Mouse (Mus musculus) adrenal gland, adult (tissue): ENCODE data around the gene Extl2.

Experiments
- DNase-seq, 2 experiments: peaks; one replicate each; pipeline ENCODE4 v3.0.0; 2022 to 2023; ENCODE audit warnings: low spot score in 1 of 2; ENCODE audit not compliant: inconsistent age in 2 of 2

The Extl2 gene

DNA sequence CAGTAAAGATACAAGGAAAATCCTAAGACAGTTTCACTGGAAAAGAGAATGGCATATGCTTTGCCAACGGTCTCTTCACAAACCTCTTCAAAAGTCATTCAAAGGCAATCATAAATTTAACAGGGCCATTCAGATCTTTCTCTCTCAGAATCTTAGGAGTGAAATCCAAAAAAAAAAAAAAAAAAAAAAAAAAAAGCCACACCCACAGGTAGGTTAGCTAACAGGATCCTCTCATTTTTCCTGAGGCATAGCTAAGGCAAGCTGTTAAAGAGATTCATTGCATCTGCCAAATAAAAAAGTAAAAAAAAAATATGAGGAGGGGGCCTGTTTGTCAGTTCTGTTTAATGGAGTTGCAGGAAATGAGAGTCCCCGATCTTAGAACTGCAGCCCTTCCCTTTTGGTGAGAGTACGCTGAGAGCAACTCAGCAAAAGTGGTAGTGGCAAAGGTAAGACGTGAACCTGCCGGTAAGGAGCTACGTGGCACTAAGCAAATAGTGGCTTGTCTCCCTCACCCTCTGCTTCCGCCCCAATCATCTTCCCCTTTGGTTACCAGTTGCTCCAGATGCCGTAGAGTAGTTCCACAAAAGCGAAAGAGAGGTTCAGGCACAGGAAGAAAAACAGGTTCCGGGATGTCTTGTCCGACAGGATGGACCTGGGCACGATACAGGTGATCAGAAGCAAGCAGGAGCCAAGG is 831 bp upstream of the Extl2 start:
- DNase-seq: peak in 1 of 2 experiments; percentile 77

GRCm38 (mm10) chr3:116007941-116008440 is 729 bp downstream of the Extl2 start:
- peak; percentile 86 to 95 for DNase-seq

DNA sequence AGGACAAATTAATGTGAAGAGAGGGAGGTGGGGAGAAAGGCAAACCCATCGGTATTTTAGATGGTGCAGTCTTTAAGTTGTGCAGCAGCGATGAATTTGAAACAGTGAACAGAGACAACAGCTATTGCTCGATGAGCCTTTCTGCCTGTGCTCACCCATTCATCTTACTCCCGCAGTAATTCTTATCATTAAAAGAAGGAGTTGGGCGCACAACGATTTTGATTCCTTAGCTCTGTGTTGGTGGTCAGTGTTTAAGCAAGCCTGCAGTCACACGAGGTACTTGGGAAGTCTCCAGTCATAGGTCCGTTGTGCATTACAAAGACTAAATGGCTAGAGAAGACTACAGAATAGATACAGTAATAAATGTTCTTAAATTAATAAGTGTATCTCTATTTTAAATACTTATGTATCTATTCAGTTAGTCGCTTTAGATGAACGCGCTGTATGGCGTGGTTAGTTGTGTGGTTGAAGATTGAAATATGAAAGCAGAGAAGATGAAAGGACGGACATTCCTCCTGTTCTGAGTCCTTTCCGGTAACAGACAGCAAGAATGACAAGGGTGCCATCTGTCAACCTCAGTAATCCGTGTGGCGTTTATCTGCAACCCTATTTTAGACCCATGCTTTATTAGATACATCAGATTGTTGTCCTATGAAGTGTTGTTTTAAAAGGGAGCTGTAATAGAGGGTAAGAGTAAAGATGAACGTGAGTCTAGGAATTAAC is 2.5 kb downstream of the Extl2 start:
- no peak for DNase-seq

DNA sequence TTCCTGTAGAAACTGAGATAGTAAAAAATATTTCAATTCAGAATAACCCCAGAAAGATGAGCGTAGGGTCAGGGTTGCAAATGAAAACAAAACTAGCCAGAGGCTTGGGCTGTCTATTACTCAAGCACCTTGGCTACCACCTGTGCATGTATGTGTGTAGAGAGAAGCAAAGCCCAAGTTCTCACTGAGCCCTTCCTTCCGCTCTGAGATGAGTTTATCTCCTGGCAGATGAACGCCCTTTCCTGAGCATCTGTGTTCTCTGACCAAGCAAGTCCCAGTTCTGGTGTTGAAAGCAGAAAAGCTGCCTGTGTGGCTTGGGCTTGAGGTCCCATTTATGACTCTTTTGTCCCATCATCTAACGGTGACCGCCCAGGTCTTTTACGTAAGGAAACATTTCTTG is 7.6 kb downstream of the Extl2 start:
- DNase-seq: no peak

GRCm38 (mm10) chr3:116016116-116016515 is 8.9 kb downstream of the Extl2 start:
- no peak for DNase-seq

GRCm38 (mm10) chr3:116018606-116019005 is 11.3 kb downstream of the Extl2 start:
- no peak for DNase-seq

DNA sequence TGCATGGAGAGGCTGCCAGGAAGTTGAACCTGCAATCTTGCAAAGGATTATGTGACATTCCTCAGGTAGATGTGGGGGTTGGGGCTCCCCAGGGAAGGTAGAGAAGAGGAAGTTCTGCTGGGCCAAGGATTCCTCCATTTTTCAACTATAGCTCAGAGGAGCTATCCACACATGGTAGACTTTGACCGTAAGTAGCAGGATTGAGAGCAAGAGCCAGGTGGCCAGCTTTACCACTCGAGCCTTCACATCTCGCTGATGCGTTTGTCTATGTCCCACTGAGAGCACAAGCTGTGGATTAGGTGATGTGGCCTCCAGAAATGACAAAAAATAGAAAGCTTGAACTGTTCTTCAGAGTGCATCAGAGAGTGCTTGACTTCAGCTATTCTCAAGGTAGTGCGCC is 11.9 kb downstream of the Extl2 start:
- no peak for DNase-seq

DNA sequence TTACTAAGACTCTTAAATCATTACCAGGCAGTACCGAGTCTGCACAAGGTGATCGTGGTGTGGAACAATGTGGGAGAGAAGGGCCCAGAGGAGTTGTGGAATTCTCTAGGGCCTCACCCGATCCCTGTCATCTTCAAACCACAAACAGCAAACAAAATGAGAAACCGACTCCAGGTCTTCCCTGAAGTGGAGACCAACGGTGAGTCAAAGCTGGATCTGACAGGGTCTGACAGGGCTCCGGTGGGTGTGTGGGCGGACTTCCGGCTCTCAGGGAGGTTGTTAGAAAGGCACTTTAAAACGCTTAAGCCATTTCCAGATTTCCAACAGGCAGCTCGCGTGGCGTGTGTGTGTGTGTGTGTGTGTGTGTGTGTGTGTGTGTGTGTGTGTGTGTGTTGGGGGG is 17.0 kb downstream of the Extl2 start:
- DNase-seq: no peak

DNA sequence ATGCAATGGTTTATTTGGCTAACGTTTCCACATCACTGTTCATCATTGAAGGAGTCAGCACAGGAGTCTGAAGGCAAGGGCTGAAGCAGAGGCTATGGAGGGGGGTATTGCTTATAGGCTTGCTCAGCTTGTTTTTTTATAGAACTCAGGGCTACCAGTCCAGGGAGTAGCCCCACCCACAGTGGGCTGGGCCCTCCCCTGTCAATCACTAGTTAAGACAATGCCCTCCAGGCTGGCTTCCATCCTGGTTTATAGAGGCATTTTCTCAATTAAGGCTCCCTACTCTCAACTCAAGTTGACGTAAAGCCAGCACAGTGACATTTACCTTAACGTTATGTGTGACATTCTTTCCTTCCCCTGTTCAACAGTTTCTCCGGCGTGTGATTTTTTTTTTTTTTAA is 17.4 kb downstream of the Extl2 start:
- DNase-seq: no peak

DNA sequence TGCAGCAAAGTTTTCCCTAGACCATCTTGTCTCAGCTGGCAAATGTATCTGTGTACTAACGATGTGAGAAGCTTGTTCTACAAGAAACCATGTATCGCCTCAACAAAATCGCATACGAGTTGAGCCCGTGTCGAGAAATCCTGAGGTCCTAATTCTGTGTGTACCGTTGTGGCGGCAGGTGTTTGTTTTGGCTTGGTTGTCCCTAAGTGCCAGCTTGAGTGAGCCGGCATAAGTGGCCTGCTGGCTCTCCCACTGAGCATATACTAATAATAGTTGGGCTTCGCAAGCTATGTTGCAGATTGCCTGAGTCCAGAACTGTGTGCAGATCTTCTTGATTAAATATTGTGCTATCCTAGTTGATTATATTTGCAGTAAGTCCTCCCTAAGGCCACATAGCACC is 18.4 kb downstream of the Extl2 start:
- no peak for DNase-seq

DNA sequence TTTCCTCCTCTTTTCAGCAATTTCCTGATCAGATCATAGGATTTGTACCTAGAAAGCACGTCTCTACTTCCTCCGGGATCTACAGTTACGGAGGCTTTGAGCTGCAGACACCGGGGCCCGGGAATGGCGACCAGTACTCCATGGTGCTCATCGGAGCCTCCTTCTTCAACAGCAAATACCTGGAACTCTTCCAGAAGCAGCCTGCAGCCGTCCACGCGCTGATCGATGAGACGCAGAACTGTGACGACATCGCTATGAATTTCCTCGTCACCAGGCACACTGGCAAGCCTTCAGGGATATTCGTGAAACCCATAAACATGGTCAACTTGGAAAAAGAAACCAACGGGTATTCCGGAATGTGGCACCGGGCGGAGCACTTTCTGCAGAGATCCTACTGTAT is 19.7 kb downstream of the Extl2 start:
- DNase-seq: no peak

DNA sequence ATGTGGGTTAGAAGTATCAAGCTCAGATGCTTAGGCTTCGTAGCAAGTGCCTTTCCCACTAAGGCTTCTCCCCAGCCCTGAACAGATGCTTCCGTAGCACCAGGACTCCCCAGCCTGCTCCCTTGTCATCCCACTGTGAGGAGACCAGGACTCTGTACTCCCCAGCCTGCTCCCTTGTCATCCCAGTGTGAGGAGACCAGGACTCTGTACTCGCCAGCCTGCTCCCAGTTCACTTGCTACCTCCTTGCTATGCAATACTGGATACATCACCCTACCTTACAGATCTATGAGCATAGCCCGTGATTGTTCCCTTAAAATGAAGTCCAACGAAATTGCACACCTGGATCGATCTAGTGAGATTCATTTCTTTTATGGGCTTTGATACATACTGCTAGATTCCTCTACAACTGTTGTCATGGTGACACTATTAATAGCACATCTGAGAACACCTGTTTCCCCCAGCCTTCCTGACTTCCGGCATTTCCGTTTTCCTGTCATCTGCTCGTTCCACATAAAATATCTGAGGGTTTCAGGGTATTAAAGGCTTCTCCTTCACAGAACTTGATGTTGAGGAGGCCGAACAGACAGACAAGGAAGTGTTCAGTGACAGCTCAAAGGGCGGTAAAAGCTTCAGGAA is 23.0 kb downstream of the Extl2 start:
- no peak for DNase-seq

DNA sequence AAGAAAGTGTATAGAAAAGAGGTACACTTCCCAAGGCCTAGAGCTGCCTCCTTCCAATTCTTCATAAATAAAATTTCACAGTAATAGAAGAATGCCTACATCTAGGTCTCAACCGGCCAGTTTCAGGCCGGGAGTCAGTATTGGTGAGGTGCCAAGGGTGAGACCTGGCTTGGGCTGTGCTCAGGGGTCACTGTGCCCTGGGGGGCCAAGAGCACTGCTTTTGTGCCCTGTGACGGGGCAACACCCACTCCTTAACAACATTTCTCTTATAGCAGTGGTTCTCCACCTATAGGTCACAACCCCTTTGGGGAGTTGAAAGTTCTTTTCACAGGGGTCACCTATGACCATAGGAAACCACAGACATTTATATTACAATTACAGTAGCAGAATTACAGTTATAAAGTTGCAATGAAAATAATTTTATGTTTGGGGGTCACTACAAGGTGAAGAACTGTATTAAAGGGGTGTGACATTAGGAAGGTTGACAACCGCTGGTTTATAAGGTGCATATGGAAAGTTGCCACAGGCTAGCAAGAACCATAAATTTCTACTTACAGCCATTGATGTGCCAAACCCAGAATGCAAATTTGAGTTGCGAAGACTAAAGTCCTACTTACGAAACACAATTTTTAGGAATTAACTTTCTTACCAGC is 26.1 kb downstream of the Extl2 start:
- DNase-seq: no peak

DNA sequence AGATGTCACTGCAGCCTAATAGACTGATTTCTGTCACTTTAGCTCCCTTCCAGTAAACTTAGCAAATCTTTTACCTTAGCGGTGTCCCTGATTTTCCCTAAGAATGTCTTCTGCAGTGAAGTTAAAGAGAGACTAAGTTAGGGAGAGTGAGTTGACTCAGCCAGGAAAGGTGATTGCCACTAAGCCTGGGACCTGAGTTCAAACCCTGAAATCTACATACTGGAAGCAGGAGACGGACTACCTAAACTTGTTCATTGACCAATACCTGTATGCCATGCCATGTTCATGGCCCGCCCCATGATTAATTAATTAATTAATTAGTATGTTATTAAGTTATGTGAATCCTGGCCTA is 26.6 kb downstream of the Extl2 start:
- DNase-seq: peak in 1 of 2 experiments; percentile 78

DNA sequence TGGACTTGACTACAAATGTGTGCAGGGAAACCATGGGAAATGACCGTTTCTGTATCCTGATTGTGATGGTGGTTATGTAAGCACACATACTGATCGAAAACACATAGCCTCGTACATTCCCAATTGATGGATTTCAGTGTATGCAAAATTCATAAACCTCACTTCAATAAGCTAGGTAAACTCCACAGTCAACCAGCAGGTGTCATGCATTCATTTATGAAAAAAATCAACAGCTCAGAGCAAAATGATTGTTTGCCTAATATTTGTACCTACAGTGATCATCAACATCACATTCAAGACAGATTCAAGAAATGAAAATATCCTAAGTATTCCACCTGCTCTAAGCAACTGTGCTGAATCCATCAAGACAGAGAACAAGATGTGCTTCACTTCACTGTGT is 33.5 kb downstream of the Extl2 start:
- DNase-seq: peak in 1 of 2 experiments; percentile 46

GRCm38 (mm10) chr3:116046000-116046399 is 38.7 kb downstream of the Extl2 start:
- no peak for DNase-seq

- DNase-seq: no peak
These were observed 39.8 kb downstream of the Extl2 start for GRCm38 (mm10) chr3:116047034-116047433.

DNA sequence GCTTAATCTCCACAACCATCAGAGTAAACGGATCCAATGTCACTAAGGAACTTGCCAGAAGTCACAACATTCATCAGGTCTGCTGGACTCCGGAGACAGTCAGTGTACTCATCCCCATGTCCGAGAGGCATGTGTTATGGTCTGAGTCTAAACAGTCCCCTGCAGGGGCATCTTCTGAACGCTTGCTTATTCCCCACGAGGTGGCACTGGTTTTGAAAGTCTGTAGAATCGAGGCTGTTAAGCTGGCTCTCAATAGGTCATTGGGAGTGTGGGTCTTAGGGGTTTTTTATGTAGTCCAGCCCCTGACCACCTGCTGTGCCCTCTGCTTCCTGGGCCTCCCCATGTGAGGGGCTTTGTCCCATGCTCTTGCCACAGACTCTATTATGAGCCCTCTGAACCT is 49.8 kb downstream of the Extl2 start:
- DNase-seq: no peak

- no peak for DNase-seq
These were observed 53.1 kb downstream of the Extl2 start for GRCm38 (mm10) chr3:116060320-116060719.

DNA sequence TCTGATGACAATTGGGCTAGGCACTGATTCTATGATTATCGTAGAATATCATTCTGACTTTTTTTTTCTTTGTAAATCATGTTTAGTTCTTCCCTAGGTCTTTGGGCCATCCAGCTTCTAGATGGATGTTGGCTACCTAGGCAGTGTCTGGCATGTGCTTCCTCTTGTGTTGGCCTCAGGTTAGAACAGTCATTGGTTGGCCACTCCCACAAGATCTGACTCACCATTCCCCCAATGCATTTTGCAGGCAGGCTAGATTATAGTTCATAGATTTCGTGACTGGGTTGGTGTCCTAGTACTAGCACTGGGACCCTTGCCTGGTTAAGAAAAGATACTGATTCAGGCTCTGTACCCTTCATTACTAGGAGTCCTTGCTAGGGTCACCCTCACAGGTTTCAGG is 54.9 kb downstream of the Extl2 start:
- no peak for DNase-seq

- peak in 1 of 2 experiments; percentile 56 for DNase-seq
These were observed 65.3 kb downstream of the Extl2 start for GRCm38 (mm10) chr3:116072584-116072983.

DNA sequence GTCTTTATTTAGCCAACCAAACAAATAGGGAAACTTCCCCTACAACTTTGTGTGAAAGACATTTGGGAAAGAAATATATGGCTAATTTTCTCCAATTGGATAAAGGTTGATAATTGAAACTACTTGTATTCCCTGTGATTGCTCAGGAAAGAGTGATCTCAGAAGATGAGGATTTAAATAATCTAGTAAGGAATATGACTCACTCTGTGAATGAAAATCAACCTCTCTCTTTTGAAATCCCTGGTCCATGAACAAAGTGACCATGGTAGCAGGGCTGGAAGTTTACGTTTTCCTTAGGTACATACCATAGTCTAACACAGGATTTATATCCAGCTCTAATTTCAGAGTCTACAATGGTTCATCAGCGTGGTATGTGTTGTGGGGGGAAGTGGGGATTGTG is 69.5 kb downstream of the Extl2 start:
- no peak for DNase-seq
